Mouse (Mus musculus) limb, embryonic 11.5 days (tissue): ENCODE data around the gene Ipo4. TPM values are rescaled to one million over a fixed set of nuclear protein-coding genes. Genes with fewer than 3 reads are reported as not detected.
A peak's percentile ranks its signal among the peaks of the same experiment; 100 is the strongest.

Experiments used
- ATAC-seq: fragments of 200-750 bp; cut with Nextera tagmentation; 2 replicates; pipeline ENCODE4 v1.8.0; 2017; ENCODE audit warnings: low read depth; ENCODE audit not compliant: insufficient number of reproducible peaks, low FRiP score, low TSS enrichment
- DNase-seq: peaks from one replicate; pipeline ENCODE4 v3.0.0-alpha.2; 2015; ENCODE audit warnings: low spot score
- H3K27ac ChIP-seq: fragments of 300-500 bp; sonication (generic); replicated peaks from 2 replicates; pipeline ENCODE4 v1.5.1; 2014; ENCODE audit warnings: low read depth, mild to moderate bottlenecking, low read length
- H3K27me3 ChIP-seq: fragments of 300-500 bp; sonication (generic); 2 replicates; pipeline ENCODE4 v1.6.1; 2014; ENCODE audit warnings: mild to moderate bottlenecking, low read length, mixed read lengths; ENCODE audit not compliant: control insufficient read depth, insufficient read depth
- H3K36me3 ChIP-seq: fragments of 300-500 bp; sonication (generic); 2 replicates; pipeline ENCODE4 v1.6.1; 2014; ENCODE audit warnings: mild to moderate bottlenecking, low read length, moderate library complexity, mixed read lengths; ENCODE audit not compliant: control insufficient read depth, insufficient read depth
- H3K4me1 ChIP-seq: fragments of 300-500 bp; sonication (generic); 2 replicates; pipeline ENCODE4 v1.6.1; 2014; ENCODE audit warnings: low read length, mixed read lengths; ENCODE audit not compliant: control insufficient read depth, insufficient read depth
- H3K4me2 ChIP-seq: fragments of 300-500 bp; sonication (generic); 2 replicates; pipeline ENCODE4 v1.6.1; 2014; ENCODE audit warnings: low read depth, mild to moderate bottlenecking, moderate library complexity; ENCODE audit not compliant: severe bottlenecking
- H3K4me3 ChIP-seq: fragments of 300-500 bp; sonication (generic); 2 replicates; pipeline ENCODE4 v1.5.1; 2014; ENCODE audit warnings: low read depth, low read length
- H3K9ac ChIP-seq: fragments of 300-500 bp; sonication (generic); 2 replicates; pipeline ENCODE4 v1.6.1; 2014; ENCODE audit warnings: mild to moderate bottlenecking, low read length
- H3K9me3 ChIP-seq: fragments of 300-500 bp; sonication (generic); 2 replicates; pipeline ENCODE4 v1.6.1; 2016; ENCODE audit warnings: low read length; ENCODE audit not compliant: control insufficient read depth
- WGBS: fragments of 180-500 bp; shearing (Covaris S2); extraction: QIAGEN DNeasy Blood & Tissue Kit; methylation state at CpG from one replicate; pipeline ENCODE4 v1.1.7; 2014; 5-methylcytosine and 5-hydroxymethylcytosine counted together
- polyA plus RNA-seq: library from polyadenylated mRNA; unstranded; fragments of >200 nt; fragmentation: Nextera tagmentation; extraction: Ambion mirVana; gene quantifications from 2 replicates; pipeline ENCODE4 v1.2.1, GENCODE M21; 2014

Gene Ipo4
- polyA plus RNA-seq, 1 experiment from 2014 or later: 100 TPM

GRCm38 (mm10) chr14:55579511-55580496, 56.0 kb downstream of the Ipo4 start:
- Histone ChIP-seq H3K9ac (no peak overlapping the region), H3K36me3 (peaks cover 3% of the 10 kb centered on the region; the same call in 1 of the 2 replicates), H3K4me3 (no peak overlapping the region), H3K9me3 (no peaks in the 10 kb centered on the region), H3K27me3 (no peaks in the 10 kb centered on the region), H3K4me2 (no peak overlapping the region), H3K27ac (no peak overlapping the region), H3K4me1 (peaks cover 9% of the 10 kb centered on the region; the same call in 1 of the 2 replicates)
- ATAC-seq (no peak), DNase-seq (no peak)
- 86% methylated on average over 23 of the region's 23 CpGs for WGBS

- DNase-seq: no peak
- Histone ChIP-seq H3K4me3 (peak overlapping the region; percentile 72), H3K9me3 (no peaks in the 10 kb centered on the region), H3K9ac (peak overlapping the region; percentile 89), H3K4me2 (peak overlapping the region; percentile 90), H3K27ac (peak overlapping the region; percentile 56; the same call in 1 of the 2 replicates), H3K36me3 (peaks cover 3% of the 10 kb centered on the region; the same call in 1 of the 2 replicates), H3K4me1 (peaks cover 9% of the 10 kb centered on the region; the same call in 1 of the 2 replicates), H3K27me3 (no peaks in the 10 kb centered on the region)
- 34% methylated on average over 6 of the region's 6 CpGs for WGBS
- peak; percentile 38; the same call in 1 of the 2 replicates for ATAC-seq
These were observed 57.0 kb downstream of the Ipo4 start for GRCm38 (mm10) chr14:55578668-55579269.

- peak within 1 kb of the TSS; percentile 56; the same call in 1 of the 2 replicates for H3K27ac ChIP-seq
- peak within 1 kb of the TSS; percentile 72 for H3K4me3 ChIP-seq
- H3K36me3 ChIP-seq: peaks cover 3% of the 10 kb centered on the region; the same call in 1 of the 2 replicates
- under 1% methylated on average over 32 of the region's 32 CpGs for WGBS
- peaks cover 9% of the 10 kb centered on the region; the same call in 1 of the 2 replicates for H3K4me1 ChIP-seq
- H3K27me3 ChIP-seq: no peaks in the 10 kb centered on the region
- ATAC-seq (peak; percentile 83), DNase-seq (peak; percentile 85)
- peak within 1 kb of the TSS; percentile 90 for H3K4me2 ChIP-seq
- no peaks in the 10 kb centered on the region for H3K9me3 ChIP-seq
- H3K9ac ChIP-seq: peak within 1 kb of the TSS; percentile 89
These were observed 57.7 kb downstream of the Ipo4 start, which contains the start of gene Psme1 for GRCm38 (mm10) chr14:55577871-55578667. Psme1 (plus strand) TSS chr14:55578123.

- no peak for DNase-seq
- no peak overlapping the region for H3K27ac ChIP-seq
- H3K9me3 ChIP-seq: no peaks in the 10 kb centered on the region
- WGBS: 84% methylated on average over 16 of the region's 16 CpGs
- H3K9ac ChIP-seq: no peak overlapping the region
- no peak overlapping the region for H3K4me2 ChIP-seq
- no peak for ATAC-seq
- peaks cover under 1% of the 10 kb centered on the region; the same call in 1 of the 2 replicates for H3K36me3 ChIP-seq
- no peak overlapping the region for H3K4me3 ChIP-seq
- peaks cover 9% of the 10 kb centered on the region; the same call in 1 of the 2 replicates for H3K4me1 ChIP-seq
- no peaks in the 10 kb centered on the region for H3K27me3 ChIP-seq
These were observed 59.4 kb downstream of the Ipo4 start for GRCm38 (mm10) chr14:55576376-55576775.

- Histone ChIP-seq H3K9ac (no peak overlapping the region), H3K9me3 (no peaks in the 10 kb centered on the region), H3K4me3 (no peak overlapping the region), H3K4me2 (no peak overlapping the region), H3K36me3 (no peaks in the 10 kb centered on the region; the same call in 1 of the 2 replicates), H3K27me3 (no peaks in the 10 kb centered on the region), H3K4me1 (peaks cover 9% of the 10 kb centered on the region; the same call in 1 of the 2 replicates), H3K27ac (no peak overlapping the region)
- no peak for DNase-seq
- WGBS: 82% methylated on average over 13 of the region's 13 CpGs
- ATAC-seq: no peak
These were observed 60.0 kb downstream of the Ipo4 start for GRCm38 (mm10) chr14:55575711-55576110.

Other genes starting within 250 kb of the Ipo4 start
- gene Dhrs4, start 157.2 kb downstream of the Ipo4 start, polyA plus RNA-seq: 49.4 and 55.3 TPM in 2 replicates
- gene Carmil3, start 145.3 kb downstream of the Ipo4 start, polyA plus RNA-seq: 3.0 and 3.7 TPM in 2 replicates
- gene Cpne6, start 125.5 kb downstream of the Ipo4 start, polyA plus RNA-seq: not detected in 2 replicates
- gene Nrl, start 111.0 kb downstream of the Ipo4 start, polyA plus RNA-seq: not detected in 2 replicates
- gene Pck2, start 95.7 kb downstream of the Ipo4 start, polyA plus RNA-seq: 20.4 and 21.6 TPM in 2 replicates
- gene Dcaf11, start 76.0 kb downstream of the Ipo4 start, polyA plus RNA-seq: 67.7 and 68.0 TPM in 2 replicates
- gene A730061H03Rik, start 75.6 kb downstream of the Ipo4 start, polyA plus RNA-seq: 0.48 and 0.79 TPM in 2 replicates
- 5.0 and 6.5 TPM in 2 replicates for gene Fitm1, start 60.3 kb downstream of the Ipo4 start, polyA plus RNA-seq
- gene Psme1, start 57.8 kb downstream of the Ipo4 start, polyA plus RNA-seq: 138 and 152 TPM in 2 replicates
- 4.2 and 4.6 TPM in 2 replicates for gene Emc9, start 50.7 kb downstream of the Ipo4 start, polyA plus RNA-seq
- gene Psme2, start 44.8 kb downstream of the Ipo4 start, polyA plus RNA-seq: 195 and 225 TPM in 2 replicates
- gene Rnf31, start 44.2 kb downstream of the Ipo4 start, polyA plus RNA-seq: 10.3 and 13.9 TPM in 2 replicates
- 5.9 and 6.7 TPM in 2 replicates for gene Irf9, start 32.4 kb downstream of the Ipo4 start, polyA plus RNA-seq
- gene Rec8, start 17.9 kb downstream of the Ipo4 start, polyA plus RNA-seq: 7.7 TPM in 2 replicates
- 2.2 and 2.9 TPM in 2 replicates for gene Gm49378, start 1.9 kb upstream of the Ipo4 start, polyA plus RNA-seq
- 83.2 and 83.3 TPM in 2 replicates for gene Tm9sf1, start 7.8 kb upstream of the Ipo4 start, polyA plus RNA-seq
- 0.77 and 0.91 TPM in 2 replicates for gene Tssk4, start 14.2 kb upstream of the Ipo4 start, polyA plus RNA-seq
- 60.7 and 64.0 TPM in 2 replicates for gene Mdp1, start 24.6 kb upstream of the Ipo4 start, polyA plus RNA-seq
- gene Gmpr2, start 36.0 kb upstream of the Ipo4 start, polyA plus RNA-seq: 55.4 and 60.9 TPM in 2 replicates
- 619 and 660 TPM in 2 replicates for gene Nedd8, start 36.2 kb upstream of the Ipo4 start, polyA plus RNA-seq
- gene Tinf2, start 45.9 kb upstream of the Ipo4 start, polyA plus RNA-seq: 68.1 and 68.5 TPM in 2 replicates
- 2.1 TPM in 2 replicates for gene Tgm1, start 78.0 kb upstream of the Ipo4 start, polyA plus RNA-seq
- gene Rabggta, start 86.3 kb upstream of the Ipo4 start, polyA plus RNA-seq: 20.0 and 20.2 TPM in 2 replicates
- gene Dhrs1, start 109.7 kb upstream of the Ipo4 start, polyA plus RNA-seq: 65.9 and 72.8 TPM in 2 replicates
- 55.5 and 56.7 TPM in 2 replicates for gene Nop9, start 109.7 kb upstream of the Ipo4 start, polyA plus RNA-seq
- 0.37 TPM in 1 of 2 replicates, not detected in the other for gene Cideb, start 122.5 kb upstream of the Ipo4 start, polyA plus RNA-seq
- 0.39 and 0.68 TPM in 2 replicates for gene Ltb4r2, start 125.5 kb upstream of the Ipo4 start, polyA plus RNA-seq
- gene Ltb4r1, start 130.0 kb upstream of the Ipo4 start, polyA plus RNA-seq: 0.17 TPM in 1 of 2 replicates, not detected in the other
- 13.2 and 15.0 TPM in 2 replicates for gene Adcy4, start 148.1 kb upstream of the Ipo4 start, polyA plus RNA-seq
- 26.3 and 30.8 TPM in 2 replicates for gene Ripk3, start 152.9 kb upstream of the Ipo4 start, polyA plus RNA-seq
- gene Nfatc4, start 187.2 kb upstream of the Ipo4 start, polyA plus RNA-seq: 105 and 106 TPM in 2 replicates
- 21.6 and 24.7 TPM in 2 replicates for gene Nynrin, start 218.1 kb upstream of the Ipo4 start, polyA plus RNA-seq
- 0.11 and 0.27 TPM in 2 replicates for gene Cbln3, start 248.4 kb upstream of the Ipo4 start, polyA plus RNA-seq
- gene Khnyn, start 249.0 kb upstream of the Ipo4 start, polyA plus RNA-seq: 17.4 and 18.4 TPM in 2 replicates